Mouse (Mus musculus): ENCODE results near the gene Rem1. TPM values are rescaled to one million over a fixed set of nuclear protein-coding genes. Genes with fewer than 3 reads are reported as not detected.
A peak's percentile ranks its signal among the peaks of the same experiment; 100 is the strongest.
"Not testable (repeated sequence)": the region's sequence is repeated elsewhere in the genome, so short reads cannot be mapped to it uniquely, and the experiment has no call there.

Rem1 gene
- total RNA-seq, 2 experiments from 2014 or later: 0.86 to 1.4 TPM

DNA sequence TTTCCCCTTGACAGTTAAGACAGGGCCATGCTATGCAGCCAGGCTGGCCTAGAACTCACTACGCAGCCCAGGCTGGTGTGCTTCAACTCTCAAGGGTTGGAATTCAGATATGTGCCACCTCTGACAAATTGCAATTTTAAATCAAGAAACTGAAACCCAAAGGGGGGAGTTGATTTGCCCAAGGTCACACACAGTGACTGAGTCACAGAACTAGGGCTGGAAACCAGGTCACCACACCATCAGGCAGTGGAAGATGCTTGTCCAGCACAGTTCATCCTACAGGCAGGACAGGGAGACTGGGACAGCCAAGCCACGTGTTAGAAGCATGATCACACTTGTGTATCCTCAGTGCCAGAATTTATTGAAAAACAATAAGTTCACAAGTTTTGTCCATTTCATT is 2.2 kb upstream of the Rem1 start:
- intact Hi-C loops (cut with DNase I): no loop called here

DNA sequence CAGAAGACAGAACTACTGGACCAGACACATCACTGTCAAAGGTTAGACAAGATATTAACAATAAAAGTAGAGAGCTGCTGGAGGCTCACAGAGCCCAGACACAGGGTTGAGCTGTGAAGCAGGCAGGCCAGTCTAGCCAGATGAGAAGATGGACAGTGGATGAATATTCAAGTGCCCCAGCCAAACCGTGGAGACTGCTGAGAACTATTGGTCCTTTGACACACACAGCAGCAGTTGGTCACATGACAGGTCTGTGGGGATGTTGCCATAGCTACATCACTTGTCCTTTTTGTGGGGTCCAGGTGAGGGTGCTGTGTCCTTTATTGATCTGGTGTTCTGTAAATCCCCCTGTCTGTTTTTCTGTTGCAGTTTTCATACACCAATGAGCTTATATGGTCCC is 1.5 kb upstream of the Rem1 start:
- intact Hi-C loops (cut with DNase I): no loop called here
- no peak for DNase-seq (ENCODE audit: low spot score in 2 of 2)

More for the DNA sequence above, 2.2 kb upstream of the Rem1 start:
- DNase-seq (ENCODE audit: low spot score in 2 of 2): no peak

DNA sequence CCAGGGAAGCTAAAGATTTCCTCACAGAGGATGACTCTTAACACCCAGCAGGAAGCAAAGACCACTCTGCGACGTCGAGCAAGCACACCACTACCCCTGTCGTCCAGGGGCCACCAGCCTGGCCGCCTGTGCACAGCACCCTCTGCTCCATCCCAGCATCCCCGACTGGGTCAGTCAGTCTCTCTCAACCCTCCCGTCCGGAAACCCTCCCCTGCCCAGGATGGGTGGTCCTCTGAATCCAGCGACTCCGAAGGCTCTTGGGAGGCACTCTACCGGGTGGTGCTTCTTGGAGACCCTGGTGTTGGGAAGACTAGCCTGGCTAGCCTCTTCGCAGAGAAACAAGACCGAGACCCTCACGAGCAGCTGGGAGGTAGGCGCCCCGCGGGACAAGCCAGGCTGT is 1.3 kb downstream of the Rem1 start:
- intact Hi-C loops (cut with DNase I): no loop called here
- DNase-seq (ENCODE audit: low spot score in 2 of 2): no peak

DNA sequence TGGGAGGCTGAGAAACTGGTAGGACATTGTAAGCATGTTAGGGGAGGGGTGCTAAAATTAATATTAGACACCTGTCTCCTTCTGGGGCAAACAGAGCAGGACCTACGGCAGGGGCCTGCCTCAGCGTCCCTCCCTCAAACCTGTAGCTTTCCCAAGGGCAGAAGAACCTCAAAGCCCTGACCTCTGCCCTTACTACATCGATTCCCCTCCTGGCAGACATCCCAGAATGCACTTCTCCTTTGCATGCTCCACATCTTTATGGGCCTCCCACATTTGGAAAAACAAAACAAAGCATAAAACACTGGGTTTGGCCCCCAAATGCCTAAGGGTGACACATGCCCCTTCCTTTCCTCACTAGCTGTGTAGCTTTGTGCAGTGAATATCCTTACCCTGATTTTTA is 2.5 kb downstream of the Rem1 start:
- no peak for DNase-seq (ENCODE audit: low spot score in 2 of 2)
- intact Hi-C loops (cut with DNase I): no loop called here

DNA sequence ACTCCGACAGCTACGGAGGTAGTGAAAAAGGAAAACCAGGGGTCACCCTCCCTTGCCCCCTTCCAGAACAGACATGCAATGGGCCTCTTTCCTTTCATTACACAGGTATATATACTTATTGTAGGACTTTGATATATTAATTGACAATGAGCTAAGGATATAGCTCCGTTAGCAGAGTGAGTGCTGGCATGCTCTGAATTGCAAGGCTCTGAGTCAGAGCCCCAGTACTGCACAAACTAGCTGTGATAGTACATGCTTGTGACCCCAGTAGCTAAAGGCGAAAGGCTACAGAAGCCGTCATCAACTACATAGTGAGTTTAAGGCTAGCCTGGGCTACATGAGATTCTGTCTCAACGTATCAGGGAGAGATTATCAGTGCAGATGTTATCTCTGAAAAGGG is 3.2 kb downstream of the Rem1 start:
- no peak for DNase-seq (ENCODE audit: low spot score in 2 of 2)
- intact Hi-C loops (cut with DNase I): no loop called here

DNA sequence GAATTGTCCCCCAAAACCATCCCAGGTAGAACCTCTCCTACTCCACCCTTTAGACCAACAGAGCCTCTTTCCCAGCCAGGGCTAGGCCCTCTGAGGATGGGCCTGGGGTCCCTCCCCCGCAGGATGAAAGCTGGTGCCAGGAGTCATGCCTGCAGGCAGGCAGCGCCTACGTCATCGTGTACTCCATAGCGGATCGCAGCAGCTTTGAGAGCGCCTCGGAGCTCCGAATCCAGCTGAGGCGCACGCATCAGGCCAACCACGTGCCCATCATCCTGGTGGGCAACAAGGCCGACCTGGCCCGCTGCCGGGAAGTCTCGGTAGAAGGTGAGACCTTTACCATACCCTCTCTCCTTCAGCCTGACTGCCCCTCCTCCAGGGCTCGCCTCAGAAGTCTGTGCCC is 6.6 kb downstream of the Rem1 start:
- DNase-seq (ENCODE audit: low spot score in 2 of 2): no peak
- intact Hi-C loops (cut with DNase I): no loop called here

DNA sequence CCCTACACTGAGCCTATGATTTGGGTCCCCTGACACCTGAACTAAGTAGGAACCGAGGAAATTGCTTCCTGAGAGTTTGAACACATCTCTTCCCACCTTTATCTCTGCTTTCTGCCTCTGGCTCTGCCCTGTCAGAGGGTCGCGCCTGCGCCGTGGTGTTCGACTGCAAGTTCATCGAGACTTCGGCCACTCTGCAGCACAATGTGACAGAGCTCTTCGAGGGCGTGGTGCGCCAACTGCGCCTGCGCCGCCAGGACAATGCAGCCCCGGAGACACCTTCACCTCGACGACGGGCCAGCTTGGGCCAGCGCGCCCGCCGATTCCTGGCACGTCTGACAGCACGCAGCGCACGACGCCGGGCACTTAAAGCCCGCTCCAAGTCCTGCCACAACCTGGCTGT is 7.6 kb downstream of the Rem1 start:
- intact Hi-C loops (cut with DNase I): no loop called here
- no peak for DNase-seq (ENCODE audit: low spot score in 2 of 2)

DNA sequence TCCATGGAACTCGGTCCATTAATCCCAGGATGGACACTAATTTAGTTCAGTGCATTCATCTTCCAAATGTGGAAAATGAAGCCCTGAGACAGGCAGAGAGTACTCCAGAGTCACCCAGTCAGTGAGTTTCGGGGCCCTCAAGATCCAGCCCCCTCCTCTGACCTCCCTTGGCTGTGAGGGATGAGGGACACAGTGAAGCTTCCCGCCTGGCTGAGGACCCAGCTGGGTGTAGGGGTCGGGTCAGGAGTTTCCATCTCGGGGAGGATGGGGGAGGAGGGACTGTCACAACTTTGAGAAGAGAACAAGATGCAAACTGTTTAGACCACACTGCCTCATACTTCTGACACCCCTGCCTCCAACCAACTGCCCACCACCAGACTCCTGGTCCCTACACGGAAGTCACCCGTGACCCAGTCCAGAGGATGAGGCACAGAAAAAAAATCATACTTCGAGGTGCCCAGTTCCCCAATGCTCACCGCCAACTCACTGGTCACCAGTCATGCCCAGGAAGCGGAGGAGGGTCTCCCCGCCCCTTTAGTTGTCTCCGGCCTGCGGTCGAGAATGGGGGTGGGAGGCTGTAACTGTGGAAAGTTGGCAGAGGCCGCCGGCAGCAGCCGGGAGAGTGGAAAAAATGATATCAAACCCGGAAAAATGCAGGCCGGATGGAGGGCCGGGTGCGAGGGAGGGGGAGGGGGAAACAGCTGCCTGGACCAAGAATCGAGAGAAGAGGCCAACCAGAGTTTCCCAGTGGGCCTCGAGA is 9.7 kb downstream of the Rem1 start:
- DNase-seq (ENCODE audit: low spot score in 2 of 2): no peak
- intact Hi-C loops (cut with DNase I): no loop called here

DNA sequence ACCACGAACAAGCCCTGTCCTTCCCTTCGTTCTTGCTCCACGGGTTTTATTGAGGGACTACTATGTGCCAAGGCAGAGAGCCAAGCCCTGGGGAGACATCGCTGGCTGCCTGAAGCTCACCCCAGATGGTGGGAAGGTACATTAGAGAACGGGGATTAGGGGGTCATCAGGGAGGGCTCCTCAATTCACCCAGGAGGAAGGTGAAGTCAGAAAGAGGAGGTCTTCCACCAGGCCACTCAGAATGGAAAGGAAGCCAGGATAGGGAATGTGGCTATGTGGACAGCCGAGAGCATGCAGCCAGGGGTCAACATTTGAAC is 10.2 kb downstream of the Rem1 start:
- intact Hi-C loops (cut with DNase I): no loop called here
- no peak for DNase-seq (ENCODE audit: low spot score in 2 of 2)

DNA sequence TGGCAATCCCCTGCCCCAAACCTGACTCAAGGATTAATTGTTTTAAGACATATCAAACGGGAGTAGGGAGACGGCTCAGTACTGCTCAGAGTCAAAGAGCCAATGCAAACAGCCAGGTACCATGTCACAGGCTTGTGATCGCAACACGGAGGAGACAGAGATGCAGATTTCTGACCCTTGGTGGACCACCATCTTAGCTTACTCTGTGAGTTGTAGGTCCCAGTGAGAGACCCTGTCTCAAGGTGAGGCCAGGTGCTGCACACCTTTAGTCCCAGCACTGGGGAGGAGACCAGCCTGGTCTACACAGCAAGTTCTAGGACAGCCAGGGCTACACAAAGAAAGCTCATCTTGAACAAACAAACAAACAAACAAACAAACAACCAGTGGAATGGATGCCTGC is 10.6 kb downstream of the Rem1 start:
- no peak for DNase-seq (ENCODE audit: low spot score in 2 of 2)
- intact Hi-C loops (cut with DNase I): no loop called here

DNA sequence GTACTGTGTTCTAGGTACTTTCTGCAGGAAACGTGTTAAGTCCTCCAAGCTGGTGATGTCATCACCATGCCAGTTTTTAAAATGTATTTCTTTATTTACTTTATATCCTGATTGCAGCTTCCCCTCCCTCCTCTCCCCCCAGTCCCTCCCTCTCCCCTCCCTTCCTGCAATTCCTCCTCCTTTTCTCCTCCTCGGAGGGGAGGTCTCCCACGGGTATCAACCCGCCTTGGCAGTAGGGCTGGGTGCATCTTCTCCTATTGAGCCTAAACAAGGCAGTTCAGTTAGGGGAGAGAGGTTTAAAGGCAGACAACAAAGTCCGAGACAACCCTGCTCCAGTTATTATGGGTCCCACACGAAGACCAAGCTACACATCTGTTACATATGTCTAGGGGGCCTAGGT is 12.1 kb downstream of the Rem1 start:
- no peak for DNase-seq (ENCODE audit: low spot score in 2 of 2)
- intact Hi-C loops (cut with DNase I): no loop called here

DNA sequence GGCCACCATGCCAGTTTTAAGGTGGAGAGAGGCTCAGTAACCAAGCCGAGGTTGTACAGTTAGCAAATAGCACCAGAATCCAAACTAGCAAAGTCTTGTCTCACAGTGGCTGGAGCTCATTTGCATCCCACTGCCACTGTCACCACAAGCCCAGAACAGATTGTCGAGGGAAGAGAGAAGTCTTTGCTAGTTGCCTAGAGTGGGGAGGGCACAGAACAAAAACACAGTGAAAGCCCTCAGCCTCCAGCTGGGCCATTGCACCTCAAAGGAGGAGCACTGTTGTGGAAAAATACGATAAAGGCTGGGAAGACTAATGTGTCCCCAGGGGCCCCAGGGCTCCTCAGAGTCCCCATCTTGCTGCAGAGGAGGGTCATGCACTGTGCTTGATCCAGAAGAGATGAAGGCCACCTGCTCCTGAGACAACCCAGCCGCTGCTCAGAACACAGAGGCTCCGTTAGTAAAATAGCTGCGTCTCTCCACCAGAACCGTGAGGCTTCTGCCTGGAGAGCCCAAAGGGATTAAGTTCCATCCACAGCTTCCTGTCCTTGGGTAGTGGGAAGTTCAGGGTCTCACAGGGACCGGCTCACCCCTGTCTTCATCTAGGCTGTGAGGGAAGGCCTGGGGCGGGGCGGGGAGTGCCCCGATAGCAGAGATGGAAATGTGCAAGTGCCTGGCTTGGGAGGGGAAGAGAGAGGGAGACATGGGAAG is 12.8 kb downstream of the Rem1 start:
- DNase-seq (ENCODE audit: low spot score in 2 of 2): no peak
- intact Hi-C loops (cut with DNase I): no loop called here

DNA sequence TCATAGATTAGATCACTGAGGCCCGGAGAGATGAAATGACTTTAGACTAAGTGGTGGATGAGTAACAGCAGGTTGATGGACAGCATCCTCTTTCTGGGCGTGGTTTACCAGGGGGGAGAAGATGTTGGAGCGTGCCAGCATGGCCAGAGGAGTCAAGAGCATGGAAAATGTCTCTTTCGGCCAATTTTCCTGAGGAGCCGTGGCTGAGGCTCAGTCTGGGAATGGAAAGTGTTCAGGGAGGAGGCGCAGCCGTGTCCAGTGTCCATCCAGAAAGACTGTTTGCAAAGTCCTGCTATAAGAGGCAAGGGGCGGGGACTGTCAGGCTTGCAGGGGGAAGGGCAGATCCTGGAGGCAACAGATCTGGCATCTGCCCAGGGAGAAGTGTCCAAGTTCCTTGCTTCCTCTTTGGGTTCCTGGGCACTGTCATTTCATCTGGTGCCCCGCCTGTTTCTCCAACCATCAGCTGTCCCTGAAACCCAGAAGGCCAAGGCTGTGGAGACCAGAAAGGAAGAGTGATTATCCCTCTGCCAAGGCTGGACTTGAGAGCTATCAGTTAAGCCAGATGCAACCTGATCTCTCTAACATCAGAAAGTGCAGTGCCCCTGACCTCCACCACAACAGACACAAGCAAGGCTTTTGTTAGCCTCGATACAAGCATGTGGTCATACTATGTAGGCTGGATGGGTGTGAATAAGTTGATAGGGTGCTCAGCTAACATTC is 26.3 kb downstream of the Rem1 start:
- DNase-seq (ENCODE audit: low spot score in 2 of 2): no peak
- intact Hi-C loops (cut with DNase I): no loop called here

DNA sequence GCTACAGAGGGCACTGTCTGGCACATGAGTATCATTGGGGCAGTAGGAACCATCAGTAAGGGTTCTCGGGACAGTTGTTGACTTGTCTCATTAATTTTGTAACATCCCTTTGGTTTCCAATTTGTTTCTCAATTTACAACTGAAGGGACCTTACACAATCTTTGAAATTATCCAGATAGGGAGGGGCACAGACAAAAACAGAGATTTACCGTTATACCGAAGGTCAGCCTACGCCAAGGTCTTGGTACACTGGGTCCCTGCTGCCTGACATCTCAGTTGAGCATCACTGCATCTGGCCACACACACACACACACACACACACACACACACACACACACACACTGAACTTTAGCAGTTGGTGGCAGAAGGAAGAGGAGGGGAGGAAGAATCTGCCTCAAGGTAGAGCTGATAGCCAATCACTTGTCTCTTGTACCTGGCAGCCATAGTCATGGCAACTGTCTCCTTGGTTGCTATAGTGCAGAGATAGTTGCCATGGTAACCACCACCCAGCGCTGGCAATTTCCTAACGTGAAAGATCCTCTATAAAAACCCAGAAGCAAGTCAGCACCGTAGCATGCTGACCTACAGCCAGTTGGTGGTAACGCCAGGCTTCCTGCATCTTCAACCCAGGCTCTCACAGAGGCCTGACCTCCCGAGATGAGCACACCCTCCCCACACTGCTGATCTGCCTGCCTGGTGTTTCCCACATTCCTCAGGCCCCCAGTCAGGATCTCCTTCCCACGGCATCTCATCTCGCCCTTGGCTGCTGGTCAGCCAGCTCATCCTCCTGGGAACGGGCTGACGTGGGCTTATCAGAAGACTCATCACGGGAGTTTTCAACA is 27.3 kb downstream of the Rem1 start:
- intact Hi-C loops (cut with DNase I): no loop called here
- peak; percentile 72 to 74 for DNase-seq (ENCODE audit: low spot score in 2 of 2)

DNA sequence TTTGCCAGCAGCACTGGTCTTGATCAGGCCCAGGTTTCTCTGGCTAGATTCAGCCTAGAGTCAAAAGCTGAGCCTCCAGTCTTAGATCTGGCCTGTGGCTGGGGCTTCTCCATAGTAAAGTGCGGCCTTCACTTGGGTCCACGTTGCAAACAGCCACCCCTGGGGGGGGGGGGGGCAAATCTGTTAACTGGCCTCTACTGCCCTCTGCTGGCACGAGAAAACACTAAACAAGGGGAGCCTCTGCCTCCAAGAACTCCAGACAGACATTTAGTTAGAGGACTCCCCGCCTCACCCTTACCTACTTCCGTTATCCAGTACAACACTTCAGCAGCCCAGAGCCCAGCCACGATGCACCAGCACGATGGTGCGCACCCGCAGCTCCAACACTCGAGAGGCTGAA is 30.6 kb downstream of the Rem1 start:
- intact Hi-C loops (cut with DNase I): loop anchor here (5.0 kb wide), 1 partner anchor 40 kb away; no protein-coding TSS in a partner anchor
- DNase-seq (ENCODE audit: low spot score in 2 of 2): no peak

DNA sequence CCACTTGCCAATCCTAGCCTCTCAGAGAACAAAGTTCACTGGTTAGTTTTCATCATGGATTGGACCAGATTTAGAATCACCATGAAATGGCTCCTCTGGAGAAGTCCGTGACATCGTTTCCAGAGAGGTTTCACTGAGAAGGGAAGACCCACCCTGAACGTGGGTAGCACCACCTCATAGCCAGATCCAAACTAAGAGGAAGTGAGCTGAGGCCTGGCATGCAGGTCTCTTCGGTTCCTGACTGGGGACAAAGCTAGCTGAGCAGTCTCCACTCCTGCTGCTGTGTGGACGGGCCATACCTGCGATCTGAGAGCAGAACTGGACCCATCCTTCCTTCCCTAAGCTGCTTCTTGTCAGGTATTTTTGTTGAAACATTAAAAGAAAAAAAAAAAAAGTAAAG is 34.4 kb downstream of the Rem1 start:
- intact Hi-C loops (cut with DNase I): no loop called here
- no peak for DNase-seq (ENCODE audit: low spot score in 2 of 2)

DNA sequence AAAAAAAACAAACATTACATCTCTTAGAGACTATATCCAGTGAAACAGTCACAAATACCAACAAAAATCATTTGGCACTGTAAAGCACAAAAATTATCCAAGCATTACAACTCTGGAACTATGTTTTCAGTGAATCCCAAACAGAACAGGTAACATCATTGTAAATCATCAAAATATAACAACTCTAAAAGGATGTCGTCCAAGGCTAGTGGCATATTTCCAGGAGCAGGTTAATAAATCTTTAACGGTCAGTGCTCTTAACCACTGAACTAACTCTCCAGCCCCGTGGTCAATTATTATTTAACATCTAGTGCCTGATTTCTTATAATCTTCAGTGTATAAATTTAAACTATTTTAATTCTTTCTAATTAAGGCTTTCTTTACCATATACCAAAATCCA is 39.4 kb downstream of the Rem1 start:
- DNase-seq (ENCODE audit: low spot score in 2 of 2); intact Hi-C loops (cut with DNase I): not testable (repeated sequence)

DNA sequence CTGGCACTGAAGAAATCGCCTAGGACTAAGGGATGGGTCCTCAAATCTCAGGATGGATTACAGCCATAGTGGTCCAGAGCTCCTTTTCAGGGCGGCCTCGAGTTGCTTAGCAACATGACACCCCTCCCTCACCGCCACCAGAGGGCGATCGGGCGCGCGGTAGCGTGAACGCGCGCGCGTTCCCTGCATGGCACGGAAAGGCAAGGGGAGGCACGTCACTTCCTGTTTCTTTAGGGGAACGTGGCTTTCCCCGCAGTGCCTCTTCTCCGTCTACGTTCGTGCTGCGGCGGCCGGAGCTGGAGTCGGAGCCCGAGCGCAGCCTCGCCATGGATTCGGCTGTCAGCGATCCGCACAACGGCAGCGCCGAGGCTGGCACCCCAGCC is 42.5 kb downstream of the Rem1 start, which contains the start of gene H13:
Gene H13, plus strand, starts transcription at position 206 of the 383 bp plus-strand sequence.
- intact Hi-C loops (cut with DNase I): no loop called here

DNA sequence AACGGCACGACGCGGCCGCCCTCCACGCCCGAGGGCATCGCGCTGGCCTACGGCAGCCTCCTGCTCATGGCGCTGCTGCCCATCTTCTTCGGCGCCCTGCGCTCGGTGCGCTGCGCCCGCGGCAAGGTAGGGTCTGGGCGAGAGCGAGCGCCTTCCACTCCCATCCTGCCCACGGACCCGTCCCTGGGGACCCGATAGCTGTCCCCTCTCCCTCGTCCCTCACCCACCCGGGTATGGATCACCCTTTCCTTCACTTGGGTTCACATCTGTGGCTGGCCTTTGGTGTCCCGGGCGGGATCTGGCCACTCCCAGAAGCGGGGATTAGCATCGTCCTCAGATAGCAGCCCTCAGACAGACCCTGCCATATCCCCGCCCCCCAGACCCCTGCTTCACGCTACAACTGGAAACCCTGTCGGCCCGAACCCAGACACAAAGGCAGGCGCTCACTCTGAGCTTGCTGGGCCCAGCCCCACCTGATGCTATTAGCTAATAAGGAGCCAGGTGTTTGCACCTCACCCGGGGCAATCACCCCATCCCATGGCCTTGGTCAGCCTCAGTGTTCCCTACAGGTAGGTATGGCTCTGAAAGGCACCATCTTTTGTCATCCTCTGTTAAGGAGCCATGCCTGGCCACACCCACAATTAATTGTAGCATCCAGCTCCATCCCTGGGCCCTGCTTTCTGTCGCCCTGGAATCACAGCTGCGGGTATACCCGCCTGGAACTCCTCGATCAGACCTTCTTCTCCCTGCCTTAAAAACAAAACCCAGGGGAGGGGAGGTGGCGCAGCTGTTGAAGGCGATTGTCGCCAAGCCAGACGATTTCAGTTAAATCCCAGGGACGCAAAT is 43.1 kb downstream of the Rem1 start:
- DNase-seq (ENCODE audit: low spot score in 2 of 2): peak in 1 of 2 experiments; percentile 29
- intact Hi-C loops (cut with DNase I): loop anchor here (2.0 to 10.0 kb wide), 2 partner anchors 23 to 275 kb away; partner anchors contain the start of gene Sox12

More for the DNA sequence above, 42.5 kb downstream of the Rem1 start, which contains the start of gene H13:
- peak; percentile 90 to 91 for DNase-seq (ENCODE audit: low spot score in 2 of 2)

Data from left cerebral cortex, postnatal 36 days (tissue).